Mouse (Mus musculus): ENCODE results near the gene Atp1a2.

DNA sequence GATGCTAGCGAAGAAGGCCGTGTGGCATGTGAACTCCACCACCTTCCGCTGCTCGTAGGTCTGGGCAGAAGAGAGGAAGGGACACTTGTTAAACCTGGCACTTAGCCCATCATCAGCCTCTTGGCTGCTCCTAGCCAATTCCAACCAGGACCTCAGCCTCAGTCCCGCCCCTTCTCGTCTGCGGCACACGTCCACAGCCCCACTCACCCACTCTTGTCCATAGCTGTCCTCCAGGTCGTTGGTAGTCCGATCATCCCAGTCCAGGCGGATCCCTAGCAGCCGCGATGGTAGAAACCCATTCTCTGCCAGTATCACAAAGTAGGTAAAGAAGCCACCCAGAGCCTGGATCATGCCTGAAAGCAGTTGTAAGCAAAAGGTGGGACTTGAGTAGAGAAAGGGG, 19.5 kb downstream of the Atp1a2 start:
- TF ChIP-seq POLR2A (IDR thresholded peaks at IDR 0.05; ENCODE audit: borderline replicate concordance, extremely low read depth, low read depth, low read length), result no peak
- no peak for TF ChIP-seq CTCF (IDR thresholded peaks at IDR 0.05; ENCODE audit: insufficient read depth, low read length)
